Mouse (Mus musculus): ENCODE data around the gene Chd1l. TPM values are rescaled to one million over a fixed set of nuclear protein-coding genes. Genes with fewer than 3 reads are reported as not detected.

The Chd1l gene
- polyA plus RNA-seq (2012; rRNA removed) (11.1 and 13.5 TPM in 2 replicates), polyA plus RNA-seq (2014; fragmentation: Nextera tagmentation; extraction: Ambion mirVana) (12.8 and 14.0 TPM in 2 replicates)

DNA sequence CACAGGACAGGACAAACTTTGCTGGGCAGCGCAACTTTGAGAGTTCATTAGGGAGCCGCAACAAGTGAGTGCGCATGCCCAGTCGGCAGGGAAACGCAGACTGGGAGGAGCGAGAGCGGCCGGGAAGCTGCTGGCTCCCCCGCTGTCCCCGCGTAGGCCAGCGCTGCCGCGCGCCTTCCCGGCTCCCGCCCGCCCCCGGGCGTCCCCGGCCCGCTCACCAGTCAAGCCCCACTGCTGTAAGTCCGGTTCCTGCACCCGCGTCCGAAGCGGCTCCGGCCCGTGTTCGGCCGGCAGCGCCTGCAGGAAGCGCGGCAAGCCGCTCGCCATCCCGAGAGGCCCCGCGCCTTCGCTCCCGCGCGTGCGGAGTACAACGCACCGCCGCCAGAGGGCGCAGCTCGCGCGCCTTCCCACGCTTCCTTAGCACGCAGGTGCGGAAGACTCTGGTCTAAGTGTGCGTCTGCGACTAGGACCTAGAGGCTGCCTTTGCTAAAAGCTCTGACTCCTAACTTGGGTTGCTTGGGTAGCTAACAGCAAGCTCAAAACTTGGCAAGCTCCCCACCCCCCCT, at the start of gene Chd1l:
Gene Chd1l (minus strand): TSS at position 359 of the 566 bp plus-strand sequence.
- H3K4me2 ChIP-seq (replicated peaks; ENCODE audit: low read depth, low read length, severe bottlenecking) = peak within 1 kb of the TSS; percentile 60
- DNase-seq (ENCODE audit: low spot score) (peak; percentile 86), ATAC-seq (ENCODE audit: low FRiP score, low read depth) (peak; percentile 94)
- peaks cover 3% of the 10 kb centered on the region; the same call in 1 of the 2 replicates for H3K4me1 ChIP-seq (ENCODE audit: control insufficient read depth, insufficient read depth, low read length)
- no peaks in the 10 kb centered on the region for H3K27me3 ChIP-seq (ENCODE audit: control insufficient read depth, insufficient read depth, low read length)
- no peaks in the 10 kb centered on the region for H3K36me3 ChIP-seq (ENCODE audit: control insufficient read depth, insufficient read depth, low read length)
- peak within 1 kb of the TSS; percentile 88 for H3K9ac ChIP-seq (ENCODE audit: low read depth, low read length, severe bottlenecking)
- 0 out of 2 replicates have a peak, but pooled peaks have one; percentile 38 for TF ChIP-seq POLR2A (IDR thresholded peaks at IDR 0.05; ENCODE audit: borderline replicate concordance, extremely low read depth, insufficient read depth, insufficient read length)
- peak within 1 kb of the TSS; percentile 91 for H3K27ac ChIP-seq (replicated peaks; ENCODE audit: low read depth, low read length)
- WGBS = 0% methylated on average over 46 of the region's 56 CpGs
- H3K9me3 ChIP-seq (ENCODE audit: control insufficient read depth, low read length) = no peaks in the 10 kb centered on the region
- H3K4me3 ChIP-seq (replicated peaks; ENCODE audit: low read length) = peak within 1 kb of the TSS; percentile 78

DNA sequence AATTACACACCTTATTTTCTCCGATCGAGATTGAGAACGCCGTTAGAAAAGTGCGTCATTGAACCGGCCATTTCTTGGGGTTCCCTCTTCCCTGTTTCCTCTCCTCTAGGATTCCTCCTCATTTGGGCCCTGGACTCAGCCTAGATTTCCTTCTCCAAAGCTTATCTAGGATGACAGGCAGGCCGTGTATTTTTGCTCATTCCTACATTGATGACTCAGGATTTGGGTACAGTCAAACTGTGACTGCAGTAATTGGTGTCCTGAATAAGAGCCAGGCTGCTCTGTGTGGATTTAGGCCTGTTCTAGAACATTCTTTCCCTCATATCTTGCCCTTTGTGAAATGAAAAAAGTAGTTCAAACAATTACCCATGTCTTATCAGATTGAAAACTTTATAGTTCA, 49.7 kb upstream of the Chd1l start:
- Histone ChIP-seq H3K9me3 (ENCODE audit: control insufficient read depth, low read length) (no peaks in the 10 kb centered on the region), H3K27ac (replicated peaks; ENCODE audit: low read depth, low read length) (no peak overlapping the region), H3K4me2 (replicated peaks; ENCODE audit: low read depth, low read length, severe bottlenecking) (no peak overlapping the region), H3K9ac (ENCODE audit: low read depth, low read length, severe bottlenecking) (no peak overlapping the region), H3K36me3 (ENCODE audit: control insufficient read depth, insufficient read depth, low read length) (peaks cover 24% of the 10 kb centered on the region), H3K27me3 (ENCODE audit: control insufficient read depth, insufficient read depth, low read length) (no peaks in the 10 kb centered on the region), H3K4me1 (ENCODE audit: control insufficient read depth, insufficient read depth, low read length) (0 out of 2 replicates have a peak, but pooled peaks cover 11% of the 10 kb centered on the region), H3K4me3 (replicated peaks; ENCODE audit: low read length) (no peak overlapping the region)
- DNase-seq (ENCODE audit: low spot score) (no peak), ATAC-seq (ENCODE audit: low FRiP score, low read depth) (no peak)
- TF ChIP-seq POLR2A (IDR thresholded peaks at IDR 0.05; ENCODE audit: borderline replicate concordance, extremely low read depth, insufficient read depth, insufficient read length) = no peak
- 88% methylated on average over 7 of the region's 7 CpGs for WGBS

DNA sequence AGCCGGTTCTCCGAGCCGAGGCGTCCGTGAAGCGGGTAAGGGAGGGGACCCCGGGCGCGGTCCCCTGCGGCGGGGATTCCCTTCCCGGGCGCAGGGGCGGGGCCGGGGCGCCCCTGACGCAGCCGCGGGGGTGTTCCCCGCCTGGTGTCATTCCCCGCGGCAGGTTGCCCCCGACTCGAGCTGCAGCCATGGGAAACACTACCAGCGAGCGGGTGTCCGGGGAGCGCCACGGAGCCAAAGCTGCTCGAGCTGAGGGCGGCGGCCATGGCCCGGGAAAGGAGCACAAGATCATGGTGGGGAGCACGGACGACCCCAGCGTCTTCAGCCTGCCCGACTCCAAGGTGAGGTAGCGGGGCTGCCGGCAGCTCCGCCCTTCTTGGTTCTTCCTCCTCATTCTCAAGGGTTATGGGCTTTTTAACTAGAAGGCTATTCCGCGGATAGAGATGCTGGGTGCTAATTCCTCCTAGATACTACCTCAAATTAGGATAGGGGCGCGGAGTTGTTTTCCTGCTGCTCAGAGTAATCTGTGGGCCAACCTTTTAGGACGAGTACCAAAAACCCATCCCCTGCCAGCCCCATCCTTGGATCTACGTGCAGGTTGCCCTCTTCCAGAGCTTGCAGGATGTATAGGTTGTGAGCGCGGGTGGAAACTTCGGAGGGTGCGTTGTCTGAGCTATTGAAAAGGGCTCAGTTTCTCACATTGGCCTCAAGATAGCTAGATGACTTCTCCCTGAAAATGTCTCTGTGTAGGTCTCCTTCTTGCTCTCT, 48.6 kb upstream of the Chd1l start:
- H3K4me1 ChIP-seq (ENCODE audit: control insufficient read depth, insufficient read depth, low read length) = 0 out of 2 replicates have a peak, but pooled peaks cover 11% of the 10 kb centered on the region
- H3K4me2 ChIP-seq (replicated peaks; ENCODE audit: low read depth, low read length, severe bottlenecking) = peak overlapping the region; percentile 63
- no peaks in the 10 kb centered on the region for H3K27me3 ChIP-seq (ENCODE audit: control insufficient read depth, insufficient read depth, low read length)
- peak overlapping the region; percentile 61 for H3K9ac ChIP-seq (ENCODE audit: low read depth, low read length, severe bottlenecking)
- peaks cover 13% of the 10 kb centered on the region; the same call in 1 of the 2 replicates for H3K36me3 ChIP-seq (ENCODE audit: control insufficient read depth, insufficient read depth, low read length)
- H3K27ac ChIP-seq (replicated peaks; ENCODE audit: low read depth, low read length) = no peak overlapping the region
- TF ChIP-seq POLR2A (IDR thresholded peaks at IDR 0.05; ENCODE audit: borderline replicate concordance, extremely low read depth, insufficient read depth, insufficient read length) = 0 out of 2 replicates have a peak, but pooled peaks have one; percentile 17
- WGBS = under 1% methylated on average over 36 of the region's 50 CpGs
- DNase-seq (ENCODE audit: low spot score) (peak; percentile 40), ATAC-seq (ENCODE audit: low FRiP score, low read depth) (peak; percentile 69)
- H3K4me3 ChIP-seq (replicated peaks; ENCODE audit: low read length) = peak overlapping the region; percentile 87
- no peaks in the 10 kb centered on the region for H3K9me3 ChIP-seq (ENCODE audit: control insufficient read depth, low read length)

DNA sequence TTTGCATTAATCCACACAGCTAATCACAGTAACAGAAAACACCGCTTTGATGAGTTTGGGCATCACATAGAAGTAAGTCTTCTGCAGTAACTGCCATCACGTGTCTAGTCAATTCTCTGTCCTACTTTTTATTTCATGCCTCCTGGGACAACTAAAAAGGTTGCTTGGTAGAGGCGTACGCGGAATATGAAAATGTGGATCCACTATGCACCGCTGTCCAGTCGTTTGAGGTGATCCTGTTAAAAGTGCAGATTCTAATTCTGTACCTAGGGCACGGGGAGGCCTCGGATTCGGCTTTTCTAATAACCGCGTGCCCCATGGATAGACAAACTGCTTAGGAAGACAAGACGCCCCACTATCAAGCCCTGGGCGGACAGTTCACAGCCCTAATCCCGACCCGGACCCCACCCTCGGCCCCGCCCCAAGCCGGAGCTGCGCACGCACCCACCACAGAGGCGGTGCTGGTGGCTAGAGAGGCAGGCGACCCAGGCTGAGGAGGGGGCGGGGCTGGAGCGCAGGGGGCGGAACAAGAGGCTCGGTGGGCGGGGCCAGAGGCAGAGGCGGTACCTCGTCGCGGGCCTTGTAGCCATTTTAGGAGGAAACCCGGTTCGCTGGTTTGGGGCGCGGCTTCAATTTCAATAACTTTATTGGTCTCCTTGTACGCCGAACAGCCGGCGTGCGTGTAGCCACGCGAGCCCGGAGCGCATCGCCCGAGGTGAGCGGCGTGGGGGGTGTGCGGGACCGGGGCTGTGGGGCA, 47.8 kb upstream of the Chd1l start, which contains the start of gene Prkab2:
Gene Prkab2 (plus strand): TSS at position 539 of the 757 bp plus-strand sequence.
- 3% methylated on average over 33 of the region's 51 CpGs for WGBS
- H3K4me1 ChIP-seq (ENCODE audit: control insufficient read depth, insufficient read depth, low read length) = 0 out of 2 replicates have a peak, but pooled peaks cover 11% of the 10 kb centered on the region
- H3K27me3 ChIP-seq (ENCODE audit: control insufficient read depth, insufficient read depth, low read length) = no peaks in the 10 kb centered on the region
- H3K9ac ChIP-seq (ENCODE audit: low read depth, low read length, severe bottlenecking) = peak within 1 kb of the TSS; percentile 61
- H3K4me3 ChIP-seq (replicated peaks; ENCODE audit: low read length) = peak within 1 kb of the TSS; percentile 87
- peak; percentile 95 for ATAC-seq (ENCODE audit: low FRiP score, low read depth)
- no peak within 1 kb of the TSS for H3K27ac ChIP-seq (replicated peaks; ENCODE audit: low read depth, low read length)
- H3K36me3 ChIP-seq (ENCODE audit: control insufficient read depth, insufficient read depth, low read length) = peaks cover 9% of the 10 kb centered on the region; the same call in 1 of the 2 replicates
- peak within 1 kb of the TSS; percentile 63 for H3K4me2 ChIP-seq (replicated peaks; ENCODE audit: low read depth, low read length, severe bottlenecking)
- peak; percentile 97 for DNase-seq (ENCODE audit: low spot score)
- peak; percentile 83; the same call in 1 of the 2 replicates for TF ChIP-seq POLR2A (IDR thresholded peaks at IDR 0.05; ENCODE audit: borderline replicate concordance, extremely low read depth, insufficient read depth, insufficient read length)
- H3K9me3 ChIP-seq (ENCODE audit: control insufficient read depth, low read length) = no peaks in the 10 kb centered on the region

DNA sequence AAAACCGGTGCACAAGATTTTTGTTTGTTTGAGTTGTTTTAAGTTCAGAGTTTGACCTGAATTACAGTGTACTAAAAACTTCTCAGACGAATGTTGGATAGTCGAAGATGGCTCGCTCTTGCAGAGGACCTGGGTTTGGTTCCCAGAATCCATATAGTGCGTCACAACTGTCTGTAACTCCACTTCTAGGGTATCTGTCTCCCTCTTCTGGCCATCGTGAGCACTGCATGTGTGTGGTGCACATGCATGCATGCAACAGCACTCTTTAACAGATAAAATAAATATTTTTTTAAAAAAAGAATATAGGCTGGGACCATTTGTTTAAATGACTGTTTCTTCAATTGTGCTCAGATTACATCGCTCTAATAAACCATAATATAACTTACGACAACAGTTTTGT, 44.9 kb upstream of the Chd1l start:
- WGBS = 87% methylated on average over 8 of the region's 8 CpGs
- Histone ChIP-seq H3K4me2 (replicated peaks; ENCODE audit: low read depth, low read length, severe bottlenecking) (no peak overlapping the region), H3K27me3 (ENCODE audit: control insufficient read depth, insufficient read depth, low read length) (no peaks in the 10 kb centered on the region), H3K4me3 (replicated peaks; ENCODE audit: low read length) (no peak overlapping the region), H3K27ac (replicated peaks; ENCODE audit: low read depth, low read length) (no peak overlapping the region), H3K9me3 (ENCODE audit: control insufficient read depth, low read length) (no peaks in the 10 kb centered on the region), H3K9ac (ENCODE audit: low read depth, low read length, severe bottlenecking) (no peak overlapping the region), H3K36me3 (ENCODE audit: control insufficient read depth, insufficient read depth, low read length) (no peaks in the 10 kb centered on the region), H3K4me1 (ENCODE audit: control insufficient read depth, insufficient read depth, low read length) (0 out of 2 replicates have a peak, but pooled peaks cover 11% of the 10 kb centered on the region)
- TF ChIP-seq POLR2A (IDR thresholded peaks at IDR 0.05; ENCODE audit: borderline replicate concordance, extremely low read depth, insufficient read depth, insufficient read length) = no peak
- no peak for DNase-seq (ENCODE audit: low spot score)
- no peak for ATAC-seq (ENCODE audit: low FRiP score, low read depth)

Data from limb, embryonic 14.5 days (tissue).